Mouse (Mus musculus): Measurements from ENCODE around the gene Abtb2. TPM values are rescaled to one million over a fixed set of nuclear protein-coding genes. Genes with fewer than 3 reads are reported as not detected.

Abtb2 gene
- polyA plus RNA-seq, 1 experiment, result 4.2 TPM

DNA sequence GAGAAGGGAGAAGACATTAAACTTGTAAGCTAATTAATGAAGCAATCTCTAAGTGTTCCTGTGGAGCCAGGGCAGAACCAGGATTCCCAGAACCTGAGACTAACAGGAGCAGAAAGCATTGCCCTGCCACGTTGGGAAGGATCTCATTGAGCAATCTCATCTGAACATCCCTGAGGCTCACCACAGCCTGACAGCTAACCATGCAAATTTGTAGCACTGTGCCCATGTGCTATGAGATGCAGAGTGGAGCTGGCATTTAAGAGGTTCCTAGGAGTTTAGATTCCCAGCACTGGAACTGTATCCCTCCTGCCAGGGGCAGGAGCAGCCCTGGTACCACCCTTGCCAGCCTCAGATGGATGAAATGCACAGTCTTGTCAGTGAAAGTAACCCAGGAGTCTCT is 95.6 kb downstream of the Abtb2 start:
- Histone ChIP-seq H3K27ac (ENCODE audit: control insufficient read depth, insufficient read depth, low read depth, low read length, poor library complexity) (no peak overlapping the region), H3K4me3 (replicated peaks; ENCODE audit: control insufficient read depth, low read depth, low read length) (no peak overlapping the region), H3K4me1 (ENCODE audit: control insufficient read depth, insufficient read depth, low read length) (peaks cover 4% of the 10 kb centered on the region; the same call in 1 of the 2 replicates)
- TF ChIP-seq CTCF (IDR thresholded peaks at IDR 0.05; ENCODE audit: control insufficient read depth, insufficient read depth, low read length) (no peak), POLR2A (IDR thresholded peaks at IDR 0.05; ENCODE audit: borderline replicate concordance, control insufficient read depth, low read depth, low read length) (no peak)
- 12% methylated on average over 1 of the region's 1 CpGs for WGBS

DNA sequence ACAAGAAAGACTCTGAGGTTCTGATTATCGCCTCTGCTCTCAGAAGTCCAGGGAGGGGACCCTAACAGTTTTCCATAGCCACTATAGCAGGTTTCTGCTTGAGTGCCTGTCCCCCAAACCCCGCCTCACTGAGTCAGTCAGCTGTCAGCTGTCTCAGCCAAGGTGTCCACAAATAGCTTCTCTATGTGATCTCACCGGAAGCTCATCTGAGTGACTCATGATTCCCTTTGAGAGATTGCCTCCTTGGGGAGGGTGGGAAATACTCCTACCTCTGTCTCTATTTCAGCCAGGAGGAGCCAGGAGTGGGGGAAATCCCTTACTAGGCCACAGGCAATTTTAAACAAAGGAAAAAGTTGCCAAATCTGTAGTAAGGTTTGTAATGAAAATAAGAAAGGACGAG is 96.0 kb downstream of the Abtb2 start:
- TF ChIP-seq POLR2A (IDR thresholded peaks at IDR 0.05; ENCODE audit: borderline replicate concordance, control insufficient read depth, low read depth, low read length) (no peak), CTCF (IDR thresholded peaks at IDR 0.05; ENCODE audit: control insufficient read depth, insufficient read depth, low read length) (no peak)
- H3K4me1 ChIP-seq (ENCODE audit: control insufficient read depth, insufficient read depth, low read length), result peaks cover 4% of the 10 kb centered on the region; the same call in 1 of the 2 replicates
- H3K27ac ChIP-seq (ENCODE audit: control insufficient read depth, insufficient read depth, low read depth, low read length, poor library complexity), result no peak overlapping the region
- WGBS, result 47% methylated on average over 4 of the region's 4 CpGs
- H3K4me3 ChIP-seq (replicated peaks; ENCODE audit: control insufficient read depth, low read depth, low read length), result no peak overlapping the region

DNA sequence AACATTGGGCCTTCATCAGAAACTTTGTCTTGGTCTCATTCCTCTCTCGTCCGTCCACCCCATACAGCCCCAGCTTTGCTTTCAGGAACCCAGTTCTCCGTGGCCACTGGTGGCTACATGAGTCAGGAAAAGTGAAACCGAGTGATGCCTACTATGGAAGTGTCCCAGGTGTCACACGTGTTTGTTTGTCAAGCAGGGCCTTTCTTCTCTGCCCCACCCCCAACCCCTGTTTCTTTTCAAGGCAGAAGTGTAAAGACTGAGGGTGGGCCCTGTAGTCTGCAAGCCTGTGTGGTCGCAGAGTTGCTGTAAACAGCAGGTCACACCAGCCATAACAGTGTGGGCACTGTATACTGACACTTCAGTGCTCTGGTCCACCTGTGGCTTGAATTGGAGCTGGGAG is 98.2 kb downstream of the Abtb2 start:
- WGBS, result 63% methylated on average over 6 of the region's 6 CpGs
- no peak for TF ChIP-seq POLR2A (IDR thresholded peaks at IDR 0.05; ENCODE audit: borderline replicate concordance, control insufficient read depth, low read depth, low read length)
- TF ChIP-seq CTCF (IDR thresholded peaks at IDR 0.05; ENCODE audit: control insufficient read depth, insufficient read depth, low read length), result no peak
- peaks cover 4% of the 10 kb centered on the region; the same call in 1 of the 2 replicates for H3K4me1 ChIP-seq (ENCODE audit: control insufficient read depth, insufficient read depth, low read length)
- no peak overlapping the region for H3K27ac ChIP-seq (ENCODE audit: control insufficient read depth, insufficient read depth, low read depth, low read length, poor library complexity)
- H3K4me3 ChIP-seq (replicated peaks; ENCODE audit: control insufficient read depth, low read depth, low read length), result no peak overlapping the region

DNA sequence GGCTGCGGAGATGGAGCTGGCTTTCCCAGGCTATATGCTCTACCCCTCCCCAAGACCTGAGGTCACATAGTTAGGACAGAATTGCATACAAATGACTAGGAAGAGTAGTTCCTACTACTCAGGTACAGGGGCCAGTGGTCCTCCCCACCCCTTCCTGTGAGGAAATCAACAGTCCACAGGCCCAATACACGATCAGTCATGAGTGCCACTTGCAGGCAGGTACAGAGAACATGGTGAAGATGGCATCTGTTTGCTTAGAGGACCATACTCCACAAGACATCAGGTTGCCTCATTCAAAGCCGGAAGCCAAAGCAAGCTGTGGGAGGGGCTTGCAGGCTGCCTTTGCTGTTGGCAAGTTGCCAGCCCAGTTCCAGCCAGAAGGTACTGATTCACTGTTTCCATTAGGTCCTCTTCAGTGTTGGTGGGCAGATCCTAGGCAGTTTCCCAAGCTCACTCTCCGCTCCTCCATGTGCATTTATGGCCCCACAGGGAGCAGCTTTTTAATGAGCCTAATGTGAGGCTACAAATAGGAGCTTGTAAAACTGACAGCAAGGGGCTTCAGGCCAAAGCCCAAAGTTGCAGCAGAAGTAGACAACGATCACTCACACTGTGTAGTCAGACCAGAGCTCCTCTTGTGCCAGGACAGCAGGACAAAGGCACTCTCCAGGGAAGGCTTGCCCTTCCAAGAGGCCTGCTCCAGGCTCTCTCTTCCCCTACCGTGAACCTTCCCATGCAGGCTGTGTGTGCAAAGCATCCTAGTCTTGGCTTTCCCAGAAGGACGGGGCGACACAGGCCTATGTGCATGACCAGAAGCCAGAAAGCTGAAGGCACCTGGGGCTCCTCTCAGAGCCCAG is 102.1 kb downstream of the Abtb2 start:
- TF ChIP-seq CTCF (IDR thresholded peaks at IDR 0.05; ENCODE audit: control insufficient read depth, insufficient read depth, low read length), result no peak
- no peak for TF ChIP-seq POLR2A (IDR thresholded peaks at IDR 0.05; ENCODE audit: borderline replicate concordance, control insufficient read depth, low read depth, low read length)
- 72% methylated on average over 8 of the region's 8 CpGs for WGBS
- Histone ChIP-seq H3K27ac (ENCODE audit: control insufficient read depth, insufficient read depth, low read depth, low read length, poor library complexity) (no peak overlapping the region), H3K4me3 (replicated peaks; ENCODE audit: control insufficient read depth, low read depth, low read length) (no peak overlapping the region), H3K4me1 (ENCODE audit: control insufficient read depth, insufficient read depth, low read length) (peaks cover 2% of the 10 kb centered on the region)

DNA sequence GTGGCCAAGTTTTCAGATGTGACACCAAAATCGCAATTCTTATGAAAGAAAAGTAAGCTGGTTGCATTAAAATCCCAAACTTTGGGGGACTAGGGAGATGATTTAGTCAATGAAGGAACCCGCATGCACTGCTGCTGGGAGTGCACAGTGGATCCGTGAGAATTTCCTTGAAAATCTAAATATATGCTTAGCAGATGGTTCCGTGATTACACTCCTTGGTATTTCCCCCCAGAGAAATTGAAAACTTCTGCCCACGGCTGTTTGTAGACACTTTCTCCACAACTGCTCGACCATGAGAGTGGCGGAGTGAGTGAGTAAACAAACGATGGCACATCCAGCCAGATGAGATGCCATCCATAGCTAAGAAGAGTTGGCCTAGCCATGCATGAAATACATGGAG is 102.8 kb downstream of the Abtb2 start:
- Histone ChIP-seq H3K4me1 (ENCODE audit: control insufficient read depth, insufficient read depth, low read length) (peaks cover 6% of the 10 kb centered on the region), H3K4me3 (replicated peaks; ENCODE audit: control insufficient read depth, low read depth, low read length) (no peak overlapping the region), H3K27ac (ENCODE audit: control insufficient read depth, insufficient read depth, low read depth, low read length, poor library complexity) (no peak overlapping the region)
- 87% methylated on average over 8 of the region's 8 CpGs for WGBS
- no peak for TF ChIP-seq POLR2A (IDR thresholded peaks at IDR 0.05; ENCODE audit: borderline replicate concordance, control insufficient read depth, low read depth, low read length)
- no peak for TF ChIP-seq CTCF (IDR thresholded peaks at IDR 0.05; ENCODE audit: control insufficient read depth, insufficient read depth, low read length)

- Histone ChIP-seq H3K27ac (ENCODE audit: control insufficient read depth, insufficient read depth, low read depth, low read length, poor library complexity) (no peak overlapping the region), H3K4me1 (ENCODE audit: control insufficient read depth, insufficient read depth, low read length) (peaks cover 6% of the 10 kb centered on the region), H3K4me3 (replicated peaks; ENCODE audit: control insufficient read depth, low read depth, low read length) (no peak overlapping the region)
- TF ChIP-seq POLR2A (IDR thresholded peaks at IDR 0.05; ENCODE audit: borderline replicate concordance, control insufficient read depth, low read depth, low read length), result no peak
- no peak for TF ChIP-seq CTCF (IDR thresholded peaks at IDR 0.05; ENCODE audit: control insufficient read depth, insufficient read depth, low read length)
- WGBS, result 81% methylated on average over 4 of the region's 4 CpGs
Observed at GRCm38 (mm10) chr2:103669561-103669960, 103.5 kb downstream of the Abtb2 start.

- 81% methylated on average over 3 of the region's 3 CpGs for WGBS
- Histone ChIP-seq H3K27ac (ENCODE audit: control insufficient read depth, insufficient read depth, low read depth, low read length, poor library complexity) (no peak overlapping the region), H3K4me1 (ENCODE audit: control insufficient read depth, insufficient read depth, low read length) (peaks cover 6% of the 10 kb centered on the region), H3K4me3 (replicated peaks; ENCODE audit: control insufficient read depth, low read depth, low read length) (no peak overlapping the region)
- TF ChIP-seq CTCF (IDR thresholded peaks at IDR 0.05; ENCODE audit: control insufficient read depth, insufficient read depth, low read length) (no peak), POLR2A (IDR thresholded peaks at IDR 0.05; ENCODE audit: borderline replicate concordance, control insufficient read depth, low read depth, low read length) (no peak)
Observed at GRCm38 (mm10) chr2:103670276-103670680, 104.2 kb downstream of the Abtb2 start.

- Histone ChIP-seq H3K4me1 (ENCODE audit: control insufficient read depth, insufficient read depth, low read length) (peaks cover 6% of the 10 kb centered on the region), H3K4me3 (replicated peaks; ENCODE audit: control insufficient read depth, low read depth, low read length) (no peak overlapping the region), H3K27ac (ENCODE audit: control insufficient read depth, insufficient read depth, low read depth, low read length, poor library complexity) (no peak overlapping the region; the same call in 1 of the 2 replicates)
- no peak for TF ChIP-seq POLR2A (IDR thresholded peaks at IDR 0.05; ENCODE audit: borderline replicate concordance, control insufficient read depth, low read depth, low read length)
- no peak for TF ChIP-seq CTCF (IDR thresholded peaks at IDR 0.05; ENCODE audit: control insufficient read depth, insufficient read depth, low read length)
- WGBS, result 21% methylated on average over 7 of the region's 7 CpGs
Observed at GRCm38 (mm10) chr2:103672573-103673119, 106.5 kb downstream of the Abtb2 start.

All from bone marrow, adult 2 months (tissue).